Mouse (Mus musculus): ENCODE data around the gene Sorbs2. TPM values are rescaled to one million over a fixed set of nuclear protein-coding genes. Genes with fewer than 3 reads are reported as not detected.

The Sorbs2 gene
- polyA plus RNA-seq, 1 experiment from 2014 or later = 3.8 TPM

DNA sequence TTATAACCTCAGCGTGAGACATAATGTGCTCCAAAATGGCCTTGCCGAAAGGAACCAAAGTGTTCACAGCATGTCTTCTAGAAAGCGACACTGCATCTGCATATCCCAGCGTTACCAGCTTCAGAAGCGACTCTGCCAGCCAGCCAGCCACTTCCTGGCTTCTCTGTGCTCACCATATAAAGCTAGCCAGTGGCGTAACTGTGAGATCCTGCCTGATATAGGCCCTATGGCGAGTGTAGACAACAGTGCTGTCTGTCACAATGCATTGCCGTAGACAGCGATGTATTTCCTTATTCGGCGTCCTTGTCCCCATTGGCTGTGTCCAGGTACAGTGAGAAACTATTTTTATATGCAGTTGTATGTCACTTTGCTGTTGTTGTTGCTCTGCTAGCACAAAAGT, 258.6 kb downstream of the Sorbs2 start:
- Histone ChIP-seq H3K4me1 (replicated peaks) (no peaks in the 10 kb centered on the region), H3K27me3 (no peaks in the 10 kb centered on the region), H3K4me3 (replicated peaks) (no peak overlapping the region), H3K27ac (no peak overlapping the region), H3K4me2 (no peak overlapping the region), H3K9ac (no peak overlapping the region), H3K9me3 (replicated peaks) (no peaks in the 10 kb centered on the region), H3K36me3 (no peaks in the 10 kb centered on the region)
- DNase-seq (no peak), ATAC-seq (ENCODE audit: low read depth) (no peak)
- WGBS (ENCODE audit: insufficient replicate concordance) = 38% methylated on average over 11 of the region's 11 CpGs

- no peaks in the 10 kb centered on the region for H3K36me3 ChIP-seq
- H3K9ac ChIP-seq = no peak overlapping the region
- H3K27ac ChIP-seq = no peak overlapping the region
- no peak for ATAC-seq (ENCODE audit: low read depth)
- no peak for DNase-seq
- H3K9me3 ChIP-seq (replicated peaks) = no peaks in the 10 kb centered on the region
- H3K4me1 ChIP-seq (replicated peaks) = no peaks in the 10 kb centered on the region
- H3K4me3 ChIP-seq (replicated peaks) = no peak overlapping the region
- H3K27me3 ChIP-seq = no peaks in the 10 kb centered on the region
- WGBS (ENCODE audit: insufficient replicate concordance) = 68% methylated on average over 5 of the region's 5 CpGs
- H3K4me2 ChIP-seq = no peak overlapping the region
Measured at GRCm38 (mm10) chr8:45774841-45775240, 267.3 kb downstream of the Sorbs2 start.

- H3K27ac ChIP-seq = no peak overlapping the region
- 72% methylated on average over 7 of the region's 7 CpGs for WGBS (ENCODE audit: insufficient replicate concordance)
- no peaks in the 10 kb centered on the region for H3K27me3 ChIP-seq
- ATAC-seq (ENCODE audit: low read depth) (no peak), DNase-seq (no peak)
- H3K9me3 ChIP-seq (replicated peaks) = no peaks in the 10 kb centered on the region
- no peak overlapping the region for H3K9ac ChIP-seq
- no peaks in the 10 kb centered on the region for H3K4me1 ChIP-seq (replicated peaks)
- H3K4me3 ChIP-seq (replicated peaks) = no peak overlapping the region
- no peaks in the 10 kb centered on the region for H3K36me3 ChIP-seq
- H3K4me2 ChIP-seq = no peak overlapping the region
Measured at GRCm38 (mm10) chr8:45775481-45775880, 267.9 kb downstream of the Sorbs2 start.

DNA sequence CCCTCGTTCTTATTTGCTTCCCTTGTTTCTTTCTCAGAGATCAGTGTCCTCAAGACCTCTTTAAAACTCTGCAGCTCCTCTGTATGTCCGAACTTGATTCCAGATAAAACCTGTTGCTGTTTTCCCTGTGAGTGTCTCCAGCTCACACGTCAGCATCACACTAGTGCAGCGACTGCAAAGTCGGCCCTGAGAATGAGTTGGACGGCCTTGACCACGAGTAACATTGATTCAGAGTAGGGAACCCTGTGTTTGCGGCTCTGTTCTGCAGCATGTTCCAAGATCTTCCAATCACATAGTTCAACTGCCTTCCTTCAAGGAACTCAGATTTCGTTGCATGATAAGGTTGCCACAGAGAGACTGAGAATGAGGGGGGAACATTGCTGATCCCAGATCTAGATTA, 268.8 kb downstream of the Sorbs2 start:
- Histone ChIP-seq H3K9ac (no peak overlapping the region), H3K4me3 (replicated peaks) (no peak overlapping the region), H3K9me3 (replicated peaks) (no peaks in the 10 kb centered on the region), H3K4me1 (replicated peaks) (no peaks in the 10 kb centered on the region), H3K4me2 (no peak overlapping the region), H3K36me3 (no peaks in the 10 kb centered on the region), H3K27ac (no peak overlapping the region), H3K27me3 (no peaks in the 10 kb centered on the region)
- no peak for DNase-seq
- ATAC-seq (ENCODE audit: low read depth) = no peak
- 73% methylated on average over 9 of the region's 9 CpGs for WGBS (ENCODE audit: insufficient replicate concordance)

DNA sequence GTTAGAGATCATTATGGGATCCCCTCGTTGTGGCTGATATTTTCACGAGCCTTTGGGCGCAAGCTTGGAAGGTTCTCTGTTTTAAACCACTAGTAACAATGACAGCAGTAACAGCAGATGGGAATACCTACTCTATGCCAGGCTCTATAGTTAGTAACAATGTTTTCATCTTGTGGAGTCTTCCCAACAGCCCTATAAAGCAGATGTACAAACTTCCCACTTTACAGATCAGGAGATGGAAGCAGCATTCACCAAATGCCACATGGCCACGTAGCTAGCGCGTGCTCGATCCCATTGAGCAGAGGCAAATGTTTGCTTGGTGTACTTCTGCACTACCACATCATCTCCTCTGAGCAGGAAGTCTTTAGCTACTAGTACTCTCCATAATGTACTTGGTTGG, 269.4 kb downstream of the Sorbs2 start:
- 81% methylated on average over 7 of the region's 7 CpGs for WGBS (ENCODE audit: insufficient replicate concordance)
- H3K9ac ChIP-seq = no peak overlapping the region
- no peaks in the 10 kb centered on the region for H3K27me3 ChIP-seq
- H3K27ac ChIP-seq = no peak overlapping the region
- no peaks in the 10 kb centered on the region for H3K36me3 ChIP-seq
- ATAC-seq (ENCODE audit: low read depth) (no peak), DNase-seq (no peak)
- no peaks in the 10 kb centered on the region for H3K4me1 ChIP-seq (replicated peaks)
- no peaks in the 10 kb centered on the region for H3K9me3 ChIP-seq (replicated peaks)
- no peak overlapping the region for H3K4me2 ChIP-seq
- H3K4me3 ChIP-seq (replicated peaks) = no peak overlapping the region

- H3K4me3 ChIP-seq (replicated peaks) = no peak overlapping the region
- H3K9ac ChIP-seq = no peak overlapping the region
- no peaks in the 10 kb centered on the region for H3K4me1 ChIP-seq (replicated peaks)
- no peaks in the 10 kb centered on the region for H3K27me3 ChIP-seq
- 38% methylated on average over 4 of the region's 4 CpGs for WGBS (ENCODE audit: insufficient replicate concordance)
- ATAC-seq (ENCODE audit: low read depth) = no peak
- DNase-seq = no peak
- H3K4me2 ChIP-seq = no peak overlapping the region
- H3K9me3 ChIP-seq (replicated peaks) = no peaks in the 10 kb centered on the region
- no peaks in the 10 kb centered on the region for H3K36me3 ChIP-seq
- H3K27ac ChIP-seq = no peak overlapping the region
Measured at GRCm38 (mm10) chr8:45780585-45780984, 273.0 kb downstream of the Sorbs2 start.

DNA sequence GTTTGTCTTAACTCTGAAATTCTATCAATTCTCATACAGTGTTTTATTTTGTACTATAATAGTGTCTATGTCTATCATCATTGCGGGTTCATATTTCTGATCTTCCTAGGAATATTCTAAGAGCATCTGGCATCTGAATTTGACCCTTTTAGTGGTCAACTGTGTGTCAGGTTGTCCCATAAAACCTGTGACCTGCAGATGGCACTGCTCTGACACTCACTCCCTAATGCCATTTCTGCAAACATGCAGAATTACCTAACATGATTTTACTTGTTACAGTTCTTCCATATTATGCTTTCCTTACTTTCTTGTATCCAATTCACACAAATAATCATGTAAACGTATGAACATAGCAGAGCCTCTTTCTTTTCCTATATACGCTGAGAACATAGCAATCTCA, 281.0 kb downstream of the Sorbs2 start:
- no peak for DNase-seq
- WGBS (ENCODE audit: insufficient replicate concordance) = 58% methylated on average over 3 of the region's 3 CpGs

DNA sequence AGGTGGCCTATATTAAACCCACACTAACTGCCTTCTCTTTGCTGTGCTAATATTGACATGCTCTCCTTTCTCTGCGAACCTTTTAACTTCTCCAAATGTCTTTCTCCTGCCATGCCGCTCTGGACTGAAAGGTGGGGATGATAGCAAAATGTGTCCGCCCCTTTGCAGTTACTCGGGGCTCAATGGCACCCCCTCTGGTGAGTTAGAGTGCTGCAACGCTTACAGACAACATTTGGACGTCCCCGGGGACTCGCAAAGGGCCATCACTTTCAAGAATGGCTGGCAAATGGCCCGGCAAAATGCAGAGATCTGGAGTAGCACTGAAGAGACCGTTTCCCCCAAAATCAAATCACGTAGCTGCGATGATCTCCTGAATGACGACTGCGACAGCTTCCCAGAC, 287.3 kb downstream of the Sorbs2 start:
- Histone ChIP-seq H3K9me3 (replicated peaks) (no peaks in the 10 kb centered on the region), H3K4me1 (replicated peaks) (no peaks in the 10 kb centered on the region), H3K4me3 (replicated peaks) (no peak overlapping the region), H3K27me3 (no peaks in the 10 kb centered on the region), H3K36me3 (no peaks in the 10 kb centered on the region), H3K9ac (no peak overlapping the region), H3K27ac (no peak overlapping the region), H3K4me2 (no peak overlapping the region)
- WGBS (ENCODE audit: insufficient replicate concordance) = 73% methylated on average over 14 of the region's 14 CpGs
- DNase-seq (no peak), ATAC-seq (ENCODE audit: low read depth) (no peak)

More for the DNA sequence above, 281.0 kb downstream of the Sorbs2 start:
- Histone ChIP-seq H3K4me2 (no peak overlapping the region), H3K27me3 (no peaks in the 10 kb centered on the region), H3K27ac (no peak overlapping the region), H3K9ac (no peak overlapping the region), H3K4me3 (replicated peaks) (no peak overlapping the region), H3K4me1 (replicated peaks) (no peaks in the 10 kb centered on the region), H3K36me3 (no peaks in the 10 kb centered on the region), H3K9me3 (replicated peaks) (no peaks in the 10 kb centered on the region)
- ATAC-seq (ENCODE audit: low read depth) = no peak

DNA sequence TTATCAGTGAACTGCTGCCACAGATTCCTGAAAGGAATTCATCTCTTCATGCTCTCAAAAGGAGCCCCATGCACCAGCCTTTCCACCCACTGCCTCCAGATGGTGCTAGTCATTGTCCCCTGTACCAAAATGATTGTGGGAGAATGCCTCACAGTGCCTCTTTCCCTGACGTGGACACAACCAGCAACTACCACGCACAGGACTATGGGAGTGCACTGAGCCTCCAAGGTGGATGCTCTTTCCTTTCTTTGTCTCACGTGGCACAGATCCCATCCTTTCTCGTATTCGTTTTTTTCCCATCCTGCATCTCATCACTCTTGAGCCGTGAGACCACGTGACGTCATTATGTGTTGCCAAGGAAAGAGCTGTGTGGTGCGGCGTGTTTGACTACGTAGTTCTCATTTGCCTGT, 288.7 kb downstream of the Sorbs2 start:
- Histone ChIP-seq H3K4me2 (no peak overlapping the region), H3K9ac (no peak overlapping the region), H3K4me1 (replicated peaks) (no peaks in the 10 kb centered on the region), H3K9me3 (replicated peaks) (no peaks in the 10 kb centered on the region), H3K27ac (no peak overlapping the region), H3K4me3 (replicated peaks) (no peak overlapping the region), H3K27me3 (no peaks in the 10 kb centered on the region), H3K36me3 (no peaks in the 10 kb centered on the region)
- DNase-seq = no peak
- no peak for ATAC-seq (ENCODE audit: low read depth)
- WGBS (ENCODE audit: insufficient replicate concordance) = 55% methylated on average over 11 of the region's 11 CpGs

GRCm38 (mm10) chr8:45799517-45799916, 291.9 kb downstream of the Sorbs2 start:
- Histone ChIP-seq H3K4me1 (replicated peaks) (no peaks in the 10 kb centered on the region), H3K27ac (no peak overlapping the region), H3K27me3 (no peaks in the 10 kb centered on the region), H3K4me3 (replicated peaks) (no peak overlapping the region), H3K9me3 (replicated peaks) (no peaks in the 10 kb centered on the region), H3K36me3 (no peaks in the 10 kb centered on the region), H3K4me2 (no peak overlapping the region), H3K9ac (no peak overlapping the region)
- DNase-seq = no peak
- WGBS (ENCODE audit: insufficient replicate concordance) = 58% methylated on average over 4 of the region's 4 CpGs
- ATAC-seq (ENCODE audit: low read depth) = no peak

- H3K9ac ChIP-seq = no peak overlapping the region
- no peaks in the 10 kb centered on the region for H3K9me3 ChIP-seq (replicated peaks)
- 77% methylated on average over 6 of the region's 6 CpGs for WGBS (ENCODE audit: insufficient replicate concordance)
- H3K4me2 ChIP-seq = no peak overlapping the region
- no peaks in the 10 kb centered on the region for H3K36me3 ChIP-seq
- H3K4me3 ChIP-seq (replicated peaks) = no peak overlapping the region
- H3K27me3 ChIP-seq = no peaks in the 10 kb centered on the region
- ATAC-seq (ENCODE audit: low read depth) = no peak
- no peak for DNase-seq
- H3K4me1 ChIP-seq (replicated peaks) = no peaks in the 10 kb centered on the region
- no peak overlapping the region for H3K27ac ChIP-seq
Measured at GRCm38 (mm10) chr8:45808597-45808996, 301.0 kb downstream of the Sorbs2 start.

- no peak for DNase-seq
- ATAC-seq (ENCODE audit: low read depth) = no peak
- no peaks in the 10 kb centered on the region for H3K27me3 ChIP-seq
- H3K4me3 ChIP-seq (replicated peaks) = no peak overlapping the region
- H3K9ac ChIP-seq = no peak overlapping the region
- H3K9me3 ChIP-seq (replicated peaks) = no peaks in the 10 kb centered on the region
- WGBS (ENCODE audit: insufficient replicate concordance) = 16% methylated on average over 7 of the region's 7 CpGs
- no peaks in the 10 kb centered on the region for H3K36me3 ChIP-seq
- H3K4me2 ChIP-seq = no peak overlapping the region
- H3K27ac ChIP-seq = no peak overlapping the region
- H3K4me1 ChIP-seq (replicated peaks) = no peaks in the 10 kb centered on the region
Measured at GRCm38 (mm10) chr8:45816765-45817426, 309.3 kb downstream of the Sorbs2 start.
